Mouse (Mus musculus): ENCODE measurements around the gene Tmem163.

The Tmem163 gene

DNA sequence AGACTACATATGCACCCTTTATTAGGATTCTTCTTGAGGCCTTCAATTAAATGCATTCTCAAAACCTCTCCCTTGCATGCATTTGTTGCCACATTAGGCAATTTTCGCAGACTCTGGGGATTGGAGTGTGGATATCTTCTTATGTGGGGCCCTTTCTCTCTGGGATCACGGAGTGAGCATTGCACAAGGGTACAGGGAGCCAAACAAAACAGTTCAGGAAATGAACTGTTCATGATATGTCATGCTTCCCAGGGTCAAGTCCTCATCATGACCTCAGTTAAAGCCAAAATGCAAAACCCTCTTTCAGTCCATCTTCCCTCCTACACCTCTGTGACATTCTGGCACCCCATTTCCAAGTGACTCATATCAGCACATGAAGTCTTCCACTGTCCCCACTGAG, 27.8 kb downstream of the Tmem163 start:
- 91% methylated on average over 2 of the region's 2 CpGs for WGBS

DNA sequence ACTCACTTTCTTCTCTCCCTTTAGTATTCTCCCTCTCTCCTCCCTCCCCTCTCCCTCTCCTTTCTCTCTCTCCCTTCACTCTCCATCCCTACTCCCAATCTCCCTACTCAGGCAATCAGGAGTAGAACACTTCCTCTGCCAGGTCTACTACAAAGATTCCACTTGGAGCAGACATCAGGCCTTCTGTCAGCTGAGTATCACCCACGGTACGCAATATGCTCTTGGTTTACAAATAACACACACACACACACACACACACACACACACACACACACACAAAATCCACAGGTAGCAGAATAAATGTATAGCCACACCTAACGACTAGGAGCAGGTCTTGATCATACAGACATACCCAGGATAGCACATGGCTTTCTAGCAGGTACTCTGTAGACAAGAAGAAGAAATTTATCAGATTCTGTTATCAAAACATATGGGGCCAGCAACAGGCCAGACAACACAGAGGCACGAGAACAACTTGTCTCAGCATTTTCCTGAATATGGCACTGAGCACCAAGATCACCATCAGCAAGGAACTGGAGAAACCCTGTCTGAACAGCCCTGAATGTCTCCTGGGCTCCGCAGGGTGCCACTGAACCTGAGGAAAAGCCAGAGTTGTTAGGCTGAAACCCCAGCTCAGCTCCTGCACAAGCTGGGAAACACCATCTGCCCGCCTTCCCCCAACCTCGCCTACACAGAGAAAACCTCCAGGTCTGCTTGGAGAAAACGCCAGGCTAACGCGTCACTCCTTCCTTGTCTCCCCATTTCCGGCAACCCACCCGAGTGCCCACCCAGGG, 36.2 kb downstream of the Tmem163 start:
- WGBS: 67% methylated on average over 12 of the region's 12 CpGs

DNA sequence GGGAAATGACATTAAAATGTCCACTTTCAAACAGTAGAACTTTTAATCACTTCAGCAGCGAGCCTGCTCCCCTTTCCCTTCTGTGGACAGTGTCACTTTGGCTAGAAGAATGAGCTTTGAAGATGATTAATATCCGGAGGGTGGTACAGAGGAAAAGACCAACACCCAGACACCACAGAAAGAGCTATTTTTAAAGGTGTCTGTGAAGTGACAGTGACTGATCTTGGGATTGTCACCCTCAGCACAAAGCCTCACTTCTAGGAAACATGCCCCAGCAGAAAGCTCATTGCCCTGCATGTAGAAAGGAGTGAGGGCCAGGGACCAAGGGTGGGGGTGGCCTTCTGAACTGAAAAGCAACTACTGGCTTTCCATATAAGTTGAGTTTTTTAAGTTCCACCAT, 41.4 kb downstream of the Tmem163 start:
- WGBS: 73% methylated on average over 2 of the region's 2 CpGs

DNA sequence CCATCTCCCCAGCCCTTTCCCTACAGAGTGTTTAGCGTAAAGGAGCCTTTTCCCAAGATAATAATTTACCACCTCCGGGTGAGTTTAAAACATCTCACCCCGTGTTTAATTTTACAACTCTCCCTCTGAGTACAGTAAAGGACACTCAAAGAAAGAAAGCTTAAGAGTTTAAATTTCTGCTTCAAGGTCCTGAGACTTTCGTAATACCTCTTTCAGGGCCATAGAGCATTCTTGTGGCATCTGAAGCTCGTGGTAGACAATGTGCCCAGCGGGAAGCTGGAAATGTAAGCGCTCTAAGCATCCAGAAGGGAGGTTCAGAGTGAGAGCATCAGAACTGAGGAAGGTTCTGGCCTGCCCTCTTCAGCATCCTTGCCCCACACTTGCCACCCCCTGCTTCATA, 52.2 kb downstream of the Tmem163 start:
- 81% methylated on average over 7 of the region's 7 CpGs for WGBS

DNA sequence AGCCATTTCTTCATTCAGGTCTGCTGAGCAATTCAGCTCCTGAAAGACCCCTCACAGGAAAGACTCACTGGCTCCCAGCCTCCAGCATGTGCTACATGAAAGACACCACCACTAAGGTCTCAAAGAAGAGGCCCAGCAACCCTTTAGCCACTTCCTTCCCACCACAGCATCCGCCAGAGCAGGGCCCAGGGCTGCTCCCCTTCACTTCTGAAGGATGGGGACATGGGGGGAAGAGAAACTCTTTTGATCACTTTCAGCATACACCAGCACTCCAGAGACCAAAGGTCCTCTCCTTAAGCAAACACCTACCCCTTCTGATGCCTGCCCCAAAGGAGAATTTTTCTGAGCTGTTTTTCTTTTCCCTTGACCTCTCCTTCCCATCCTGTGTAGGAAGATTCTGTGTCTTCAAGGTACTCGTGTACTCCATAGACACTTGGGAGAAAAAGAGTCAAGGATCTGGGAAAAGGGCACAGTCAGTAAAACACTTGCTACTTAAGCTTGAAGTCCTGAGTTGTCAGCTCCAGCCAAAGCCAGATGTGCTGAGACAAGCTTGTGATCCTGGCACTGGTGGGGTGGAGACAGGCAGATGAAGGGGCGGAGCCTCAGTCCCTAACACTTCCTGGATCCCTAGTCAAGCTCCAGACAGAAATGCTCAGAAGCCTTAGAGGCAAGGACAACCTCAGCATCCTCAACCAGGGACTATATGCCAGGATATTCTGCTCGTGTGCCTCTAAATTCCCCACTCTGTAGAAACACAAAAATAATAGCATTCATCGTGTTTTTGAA, 53.6 kb downstream of the Tmem163 start:
- WGBS: 68% methylated on average over 5 of the region's 5 CpGs

DNA sequence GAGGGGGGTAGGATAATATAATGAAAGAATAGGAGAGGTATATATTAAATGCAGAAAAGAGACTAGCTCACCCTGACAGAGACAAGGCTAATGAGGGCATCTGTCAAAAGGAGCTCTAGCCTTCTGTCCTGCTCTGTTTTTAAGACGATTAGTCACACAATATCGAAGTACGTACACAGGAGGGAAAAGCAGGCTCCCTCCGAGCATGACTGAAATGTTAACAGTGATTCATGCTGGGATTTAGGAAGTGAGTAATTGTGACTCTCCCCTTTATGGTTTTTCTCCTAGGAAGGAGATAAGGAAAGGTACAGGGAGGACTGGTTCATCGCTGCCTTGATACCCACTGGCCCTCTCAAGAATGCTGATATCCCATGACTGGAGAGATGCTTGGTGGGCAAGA, 57.0 kb downstream of the Tmem163 start:
- WGBS: 59% methylated on average over 5 of the region's 5 CpGs

DNA sequence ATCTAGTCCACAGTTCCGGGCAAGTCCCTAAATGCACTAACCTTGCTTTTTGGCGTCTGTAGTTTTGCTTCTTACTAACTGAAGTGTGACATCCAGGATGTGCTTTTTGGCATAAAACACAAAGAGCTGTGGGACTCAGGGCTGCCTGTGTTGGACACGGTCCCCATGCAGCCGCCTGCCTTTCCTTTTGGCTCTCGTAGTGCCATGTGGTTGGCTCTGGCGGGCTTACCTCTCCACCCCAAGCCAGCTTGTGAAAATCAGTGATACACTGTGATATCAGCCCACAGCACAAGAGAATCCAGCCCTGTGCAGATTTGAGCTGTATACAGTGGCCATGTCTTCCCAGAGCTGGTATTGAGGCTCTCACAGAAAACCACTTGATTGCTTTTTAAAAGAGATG, 60.3 kb downstream of the Tmem163 start:
- 70% methylated on average over 6 of the region's 6 CpGs for WGBS

DNA sequence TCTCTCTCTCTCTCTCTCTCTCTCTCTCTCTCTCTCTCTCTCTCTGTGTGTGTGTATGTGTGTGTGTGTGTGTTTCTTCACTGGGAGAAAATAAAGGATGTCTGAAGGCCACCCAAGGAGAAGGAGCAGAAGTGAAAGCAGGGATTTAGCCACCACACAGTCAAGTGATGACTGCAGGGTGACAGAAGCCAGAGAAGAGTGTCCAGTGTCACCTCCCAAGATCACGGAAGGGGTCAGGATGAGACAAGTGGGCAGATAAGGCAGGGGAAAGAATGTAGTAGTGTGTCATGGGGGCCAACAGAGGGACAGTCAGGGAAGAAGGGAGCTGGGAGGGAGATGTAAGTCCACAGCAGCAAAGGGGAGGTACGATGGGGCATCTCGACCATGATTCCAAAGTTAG, 69.0 kb downstream of the Tmem163 start:
- 91% methylated on average over 3 of the region's 3 CpGs for WGBS

DNA sequence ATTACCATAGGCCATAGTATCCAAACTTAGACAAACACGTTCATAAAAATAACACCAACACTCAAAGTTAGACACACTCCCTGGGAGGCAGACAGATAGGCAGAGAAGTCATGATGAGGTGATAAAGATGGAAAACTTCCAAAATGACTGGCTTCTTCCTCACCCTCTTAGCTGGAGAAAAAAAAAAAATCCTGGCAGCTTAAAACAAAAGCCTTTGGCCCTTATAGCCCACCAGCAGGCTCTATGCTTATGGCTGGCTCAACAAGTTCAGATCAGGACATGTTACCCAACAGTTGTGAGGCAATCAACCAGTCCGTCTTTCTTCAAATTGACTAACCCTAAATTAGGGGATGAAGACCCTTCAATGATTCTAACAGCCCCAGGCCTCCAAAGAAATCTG, 69.5 kb downstream of the Tmem163 start:
- WGBS: 85% methylated on average over 2 of the region's 2 CpGs

DNA sequence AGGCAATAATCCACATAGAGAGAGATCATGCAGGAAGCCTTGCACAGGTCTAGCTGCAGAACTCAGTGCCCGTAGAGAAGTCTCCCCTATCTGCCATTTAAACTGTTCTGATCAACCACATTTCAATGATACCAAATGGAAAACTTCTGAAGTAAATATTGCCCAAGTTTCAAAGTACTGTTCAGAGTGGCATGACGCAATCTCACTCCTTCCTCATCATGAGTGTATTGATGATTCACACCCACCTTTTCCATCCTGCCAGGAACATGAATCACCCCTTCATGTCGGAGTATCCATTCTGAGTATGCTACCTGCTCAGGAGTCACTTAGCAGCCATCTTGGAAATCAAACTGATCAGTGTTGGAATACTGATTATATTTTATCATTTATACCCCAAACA, 71.0 kb downstream of the Tmem163 start:
- WGBS: 67% methylated on average over 3 of the region's 3 CpGs

DNA sequence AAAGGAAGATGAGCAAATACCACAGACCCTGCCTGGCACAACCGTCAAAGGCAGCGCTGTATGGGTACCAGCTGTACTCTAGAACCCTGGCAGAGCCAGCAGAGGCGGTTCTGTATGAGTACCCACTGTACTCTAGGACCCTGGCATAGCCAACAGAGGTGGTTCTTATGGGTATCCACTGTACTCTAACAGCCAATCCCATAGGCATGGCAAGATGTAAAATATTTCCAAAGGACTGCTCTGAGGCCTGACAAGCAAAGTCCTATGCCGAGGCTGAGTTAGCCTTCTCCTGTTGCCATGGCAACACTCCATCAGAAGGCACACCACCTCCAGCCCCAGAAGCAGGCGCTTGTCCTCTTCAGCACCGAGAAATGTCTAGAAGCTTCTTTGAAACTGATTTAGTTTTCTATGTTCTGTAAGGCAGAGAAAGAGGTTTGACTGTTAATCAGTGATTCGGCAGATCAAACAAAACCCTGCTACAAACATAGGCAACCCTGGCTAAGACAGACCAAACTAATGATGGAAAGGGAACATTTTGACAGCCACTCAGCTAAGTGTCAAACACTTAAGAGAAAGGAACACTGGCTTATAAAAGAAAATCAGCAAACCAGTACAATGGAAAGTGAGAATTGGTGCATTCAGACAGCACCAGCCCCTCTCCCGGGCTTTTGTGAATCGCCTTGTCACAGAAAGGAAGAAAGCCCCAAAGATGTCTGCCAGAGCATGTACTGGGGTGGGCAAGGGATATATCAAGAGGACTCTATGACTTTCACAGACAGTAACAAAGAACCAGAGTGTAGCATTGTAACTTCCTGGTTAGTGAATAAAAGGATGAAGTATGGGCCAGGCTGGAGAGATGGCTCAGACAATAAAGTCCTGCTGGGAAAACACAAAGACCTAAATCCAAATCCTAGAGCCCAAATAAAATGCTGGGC, 75.4 kb downstream of the Tmem163 start:
- WGBS: 63% methylated on average over 9 of the region's 9 CpGs

DNA sequence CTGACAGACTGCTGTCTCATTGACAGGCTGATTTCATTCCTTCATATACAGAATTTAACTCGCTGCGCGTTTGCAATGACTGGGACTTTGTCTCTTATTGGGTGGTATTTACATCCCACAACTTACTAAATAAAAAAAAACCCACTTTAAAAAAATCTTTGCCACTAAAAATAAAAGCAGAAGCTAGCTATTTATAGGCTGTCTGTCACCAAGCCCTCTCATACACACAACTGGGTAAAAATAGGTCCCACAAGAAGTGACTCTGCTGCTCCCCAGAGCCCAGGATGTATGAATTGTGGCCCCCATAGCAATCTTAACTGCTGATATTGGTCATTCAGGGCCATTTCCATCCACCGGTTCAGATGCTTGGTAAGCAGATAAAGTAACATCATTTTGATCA, 83.2 kb downstream of the Tmem163 start:
- WGBS: 50% methylated on average over 4 of the region's 4 CpGs

DNA sequence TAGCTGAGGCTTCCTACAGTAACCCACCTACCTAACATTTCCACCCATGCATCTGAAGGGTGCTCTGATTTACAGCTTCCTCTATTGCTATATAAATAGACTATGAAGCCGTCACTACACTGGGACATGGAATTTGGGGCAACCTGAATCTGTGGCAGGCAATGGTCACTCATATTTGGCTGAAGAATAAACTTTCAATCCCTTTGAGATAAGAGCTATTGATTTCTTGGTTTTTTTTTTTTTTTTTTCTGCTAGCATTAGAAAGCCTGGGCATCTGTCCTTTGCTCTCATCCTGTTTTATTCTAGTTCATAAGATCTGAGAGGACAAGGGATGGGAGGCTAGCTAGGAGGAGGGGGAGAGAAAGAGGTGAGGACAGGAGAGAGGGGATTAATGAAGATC, 83.6 kb downstream of the Tmem163 start:
- 51% methylated on average over 1 of the region's 1 CpGs for WGBS

DNA sequence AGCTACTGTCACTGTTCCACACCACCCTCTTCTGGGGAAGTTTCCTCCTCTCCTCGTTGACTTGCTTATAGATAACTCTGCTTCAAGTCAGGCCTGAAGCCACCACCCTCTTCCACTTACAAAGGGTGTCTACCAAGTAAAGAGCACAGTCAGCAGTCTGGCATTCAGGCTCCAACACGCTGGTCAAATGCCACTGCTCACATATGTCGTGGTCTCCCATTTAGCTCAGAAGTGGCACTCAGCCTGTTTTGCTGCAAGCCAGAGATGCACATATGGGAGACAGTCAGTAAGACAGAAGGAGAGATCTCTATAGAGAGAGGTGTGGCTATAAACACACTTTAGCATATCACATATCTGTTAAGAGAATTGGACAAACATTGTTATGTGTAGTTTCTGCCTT, 89.8 kb downstream of the Tmem163 start:
- WGBS: 49% methylated on average over 3 of the region's 3 CpGs

DNA sequence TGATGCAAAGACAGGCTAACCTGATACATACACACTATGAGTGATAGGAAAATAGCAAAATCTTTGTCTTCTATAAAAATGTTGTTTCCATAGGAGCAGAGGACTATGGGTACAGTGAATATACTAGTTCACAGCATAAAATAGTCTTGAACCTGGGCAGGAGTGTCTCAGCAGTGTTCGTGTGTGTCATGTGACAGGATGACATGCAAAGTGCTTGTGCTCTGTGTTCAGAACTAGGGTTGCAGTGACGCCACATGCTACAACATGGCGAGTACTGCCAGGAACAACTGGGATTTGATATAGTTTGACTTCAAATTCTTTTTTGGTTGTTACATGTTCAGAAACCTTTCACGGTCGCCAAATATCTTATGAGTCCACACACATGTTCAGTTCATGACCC, 92.3 kb downstream of the Tmem163 start:
- 92% methylated on average over 5 of the region's 5 CpGs for WGBS

DNA sequence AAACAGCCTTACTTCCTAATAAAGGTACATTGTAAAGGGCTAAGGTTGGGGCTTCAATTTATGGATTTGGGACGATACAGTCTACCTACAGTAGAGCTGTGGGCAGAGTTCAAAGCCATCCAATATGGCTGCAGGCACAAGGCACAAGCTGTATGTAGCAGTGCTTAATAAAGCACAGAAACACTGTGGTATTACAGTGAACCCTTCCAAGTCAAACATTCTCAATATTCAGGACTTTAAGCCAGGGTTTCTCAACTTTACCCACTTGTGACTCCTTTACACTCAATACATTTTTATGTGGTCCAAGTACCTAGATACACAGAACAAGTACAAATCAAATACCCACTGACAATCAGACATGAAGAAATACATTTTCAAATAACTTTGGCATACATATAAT, 93.2 kb downstream of the Tmem163 start:
- 95% methylated on average over 1 of the region's 1 CpGs for WGBS

DNA sequence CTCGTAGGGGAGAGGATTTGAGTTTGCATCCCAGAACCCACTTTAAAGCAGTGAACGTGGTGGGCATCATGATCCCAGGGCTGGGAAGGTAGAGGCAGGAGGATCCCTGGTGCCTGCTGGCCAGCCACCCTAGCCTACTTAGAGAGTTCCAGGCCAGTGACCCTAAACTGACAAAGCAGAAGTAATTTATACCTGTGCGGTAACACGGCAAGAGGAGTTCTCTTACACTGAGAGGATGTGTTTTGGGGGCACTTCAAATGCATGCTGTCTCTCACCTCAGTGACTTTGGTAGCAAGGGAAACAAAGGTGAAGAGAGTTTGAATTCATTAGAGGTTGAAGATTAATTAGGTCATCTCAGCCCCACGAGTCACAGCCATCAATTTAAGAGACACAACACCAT, 101.4 kb downstream of the Tmem163 start:
- 78% methylated on average over 5 of the region's 5 CpGs for WGBS

DNA sequence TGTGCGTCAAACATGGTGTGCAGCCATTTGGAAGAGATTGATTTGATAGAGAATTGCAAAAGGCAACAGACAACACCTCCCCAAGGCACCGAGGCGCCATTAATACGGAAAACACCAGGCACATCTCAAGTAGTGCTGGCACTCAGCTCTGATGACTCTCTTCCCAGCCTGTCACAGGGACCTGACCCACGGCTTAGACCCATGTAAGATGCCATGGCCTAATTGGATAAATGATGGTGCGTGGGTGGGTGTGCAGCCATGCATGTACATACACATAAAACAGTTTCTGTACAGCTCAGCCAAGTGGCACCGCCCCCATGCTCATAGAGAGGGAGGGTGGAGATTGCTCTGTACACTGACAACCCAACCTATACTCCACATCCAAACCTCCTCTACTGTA, 102.3 kb downstream of the Tmem163 start:
- 68% methylated on average over 7 of the region's 7 CpGs for WGBS

DNA sequence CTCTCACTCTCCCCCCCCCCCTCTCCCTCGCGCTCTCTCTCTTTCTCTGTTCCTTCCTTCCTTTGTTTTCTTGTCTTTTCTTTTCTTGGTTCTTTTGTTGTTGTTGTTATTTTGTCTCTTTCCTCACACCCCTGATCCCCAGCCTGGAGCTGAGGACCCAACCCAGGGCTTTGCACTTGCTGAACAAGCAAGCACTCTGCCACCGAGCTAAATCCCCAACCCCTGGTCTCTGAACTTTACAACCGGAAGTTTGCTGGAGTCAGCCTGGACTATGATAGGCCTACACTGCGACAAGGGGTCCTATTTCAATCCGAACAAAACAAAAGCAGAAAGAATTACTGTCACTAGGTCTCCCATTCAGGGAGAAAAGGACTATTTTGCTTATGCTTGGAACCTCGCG, 102.8 kb downstream of the Tmem163 start:
- 71% methylated on average over 8 of the region's 8 CpGs for WGBS

DNA sequence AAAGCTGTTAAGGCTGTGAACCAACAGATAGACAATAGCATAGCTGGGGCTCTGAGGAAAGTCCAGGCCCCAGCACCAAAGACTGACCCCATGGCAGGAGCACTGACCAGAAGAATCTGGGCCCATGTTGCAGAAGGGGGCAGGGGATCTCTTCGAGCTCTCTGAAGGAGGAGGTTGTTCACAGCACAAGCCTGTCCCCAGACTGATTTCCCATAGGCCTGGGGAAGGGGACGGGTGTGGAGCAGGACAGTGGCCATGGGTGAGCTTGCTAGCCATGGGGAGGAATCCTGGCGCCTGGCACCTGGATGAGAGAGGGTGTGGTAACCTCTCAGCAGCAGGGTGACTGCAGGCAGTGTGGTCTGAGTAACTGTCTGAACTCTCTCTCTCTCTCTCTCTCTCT, 103.2 kb downstream of the Tmem163 start:
- 70% methylated on average over 3 of the region's 3 CpGs for WGBS

DNA sequence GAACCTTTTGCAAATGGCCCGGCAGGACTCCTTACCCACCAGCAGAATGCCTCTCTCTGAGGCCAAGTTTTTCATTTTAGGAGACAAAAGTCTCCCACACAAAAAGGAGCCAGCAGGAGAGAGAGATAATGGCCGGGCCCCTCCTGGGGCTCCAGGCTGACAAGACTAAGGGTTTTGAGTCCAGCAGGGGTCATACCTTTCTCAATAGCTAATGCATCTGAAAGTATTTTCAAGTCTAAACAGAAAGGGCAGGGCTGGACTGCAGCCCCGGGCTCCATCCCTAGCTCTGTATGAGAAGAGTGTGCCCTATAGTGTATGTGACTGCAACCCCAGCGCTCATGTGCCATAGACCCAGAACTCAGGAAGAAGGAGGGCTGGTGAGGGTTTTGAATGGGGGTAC, 103.7 kb downstream of the Tmem163 start:
- 61% methylated on average over 4 of the region's 4 CpGs for WGBS

DNA sequence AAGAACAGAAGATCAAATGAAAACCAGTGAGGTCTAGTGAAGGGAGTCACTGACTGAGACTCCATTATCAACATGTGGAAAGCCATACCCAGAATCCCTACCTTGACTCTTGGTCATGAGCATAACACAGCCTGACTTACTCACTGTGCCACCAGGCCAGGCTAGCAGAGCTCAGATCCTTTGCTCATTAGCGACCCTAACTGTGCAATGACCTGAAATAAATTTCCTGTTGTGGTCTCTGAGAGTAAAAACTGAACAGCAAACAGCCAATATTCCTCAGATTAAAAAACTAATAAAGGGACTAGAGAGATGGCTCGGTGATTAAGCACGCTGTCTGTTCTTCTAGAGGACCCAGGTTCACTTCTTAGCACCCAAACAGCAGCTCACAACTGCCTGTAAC, 106.2 kb downstream of the Tmem163 start:
- 88% methylated on average over 3 of the region's 3 CpGs for WGBS

Measured in cerebral cortex, adult 2 months (tissue).